Mouse (Mus musculus): ENCODE results near the gene Rnf41. TPM values are rescaled to one million over a fixed set of nuclear protein-coding genes. Genes with fewer than 3 reads are reported as not detected.

Rnf41 gene
- polyA plus RNA-seq, 1 experiment from 2014 or later, result 34.3 TPM

DNA sequence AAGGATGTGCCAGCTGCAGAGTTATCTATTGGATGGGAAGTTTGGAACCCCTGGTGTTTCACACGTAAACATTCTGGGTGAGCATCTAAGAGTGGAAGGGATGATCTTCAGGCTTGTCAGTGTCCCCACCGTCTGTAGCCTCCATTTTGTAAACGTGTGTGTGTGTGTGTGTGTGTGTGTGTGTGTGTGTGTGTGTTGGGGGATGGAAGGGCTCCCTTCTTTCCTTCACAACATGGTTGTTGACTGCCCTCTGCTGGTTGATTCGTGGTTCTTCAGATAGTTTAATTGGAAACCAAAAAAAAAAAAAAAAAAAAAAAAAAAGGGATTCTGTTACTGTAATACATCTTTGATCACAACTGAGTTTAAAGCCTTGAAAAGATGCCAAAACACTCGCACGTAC, 43.8 kb downstream of the Rnf41 start:
- peak; percentile 65 for DNase-seq (ENCODE audit: low spot score)
- Histone ChIP-seq H3K27ac (replicated peaks; ENCODE audit: low read depth, low read length) (no peak overlapping the region), H3K4me3 (ENCODE audit: low read depth, low read length) (no peak overlapping the region), H3K4me2 (ENCODE audit: low read depth, severe bottlenecking) (no peak overlapping the region), H3K9ac (ENCODE audit: low read length) (no peak overlapping the region), H3K27me3 (ENCODE audit: control insufficient read depth, insufficient read depth, low read length) (no peaks in the 10 kb centered on the region), H3K36me3 (ENCODE audit: control insufficient read depth, insufficient read depth, low read length) (no peaks in the 10 kb centered on the region), H3K4me1 (ENCODE audit: control insufficient read depth, insufficient read depth, low read length) (0 out of 2 replicates have a peak, but pooled peaks cover 5% of the 10 kb centered on the region), H3K9me3 (ENCODE audit: control insufficient read depth, low read length) (no peaks in the 10 kb centered on the region)
- WGBS, result 2% methylated on average over 6 of the region's 6 CpGs
- no peak for ATAC-seq (ENCODE audit: insufficient number of reproducible peaks, low FRiP score, low TSS enrichment, low read depth)

DNA sequence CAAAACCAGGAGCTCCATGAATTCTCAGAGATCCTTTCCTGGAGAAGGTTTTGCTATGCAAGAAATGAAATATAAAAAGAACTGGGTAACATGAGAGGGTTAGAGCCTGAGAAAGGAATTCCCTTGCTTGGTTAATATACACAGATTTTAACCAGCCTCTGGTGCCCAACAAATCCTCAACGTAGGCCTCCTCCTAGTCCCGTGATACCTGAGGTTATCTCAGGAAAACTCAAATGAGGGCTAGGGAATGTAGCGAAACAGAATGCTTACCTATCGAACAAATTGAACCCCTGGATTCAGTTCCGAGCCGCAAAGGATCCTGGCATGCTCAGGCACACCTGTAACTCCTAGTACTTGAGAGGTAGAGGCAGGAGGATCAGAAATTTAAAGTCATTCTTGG, 46.2 kb downstream of the Rnf41 start:
- no peaks in the 10 kb centered on the region for H3K27me3 ChIP-seq (ENCODE audit: control insufficient read depth, insufficient read depth, low read length)

DNA sequence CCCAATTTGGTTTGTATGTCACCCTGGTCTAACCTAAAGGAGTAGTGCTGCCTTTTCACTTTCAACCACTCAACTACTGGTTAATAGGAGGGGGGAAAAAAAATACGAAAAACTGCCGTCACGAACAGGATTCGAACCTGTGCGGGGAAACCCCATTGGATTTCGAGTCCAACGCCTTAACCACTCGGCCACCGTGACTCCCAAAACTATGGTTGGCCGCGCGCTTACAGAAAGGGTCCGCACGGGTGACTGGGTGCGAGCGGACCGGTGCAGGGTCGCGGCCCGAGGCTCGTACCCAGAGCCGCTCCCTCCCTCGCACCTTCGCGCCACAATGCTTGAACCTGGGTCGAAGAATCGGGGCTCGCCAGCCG, 46.9 kb downstream of the Rnf41 start:
- Histone ChIP-seq H3K27ac (replicated peaks; ENCODE audit: low read depth, low read length) (peak overlapping the region; percentile 94), H3K9ac (ENCODE audit: low read length) (peak overlapping the region; percentile 98), H3K36me3 (ENCODE audit: control insufficient read depth, insufficient read depth, low read length) (peaks cover 5% of the 10 kb centered on the region; the same call in 1 of the 2 replicates), H3K4me3 (ENCODE audit: low read depth, low read length) (peak overlapping the region; percentile 90), H3K4me1 (ENCODE audit: control insufficient read depth, insufficient read depth, low read length) (peaks cover 15% of the 10 kb centered on the region), H3K9me3 (ENCODE audit: control insufficient read depth, low read length) (no peaks in the 10 kb centered on the region), H3K4me2 (ENCODE audit: low read depth, severe bottlenecking) (peak overlapping the region; percentile 81), H3K27me3 (ENCODE audit: control insufficient read depth, insufficient read depth, low read length) (no peaks in the 10 kb centered on the region)
- peak; percentile 99 for DNase-seq (ENCODE audit: low spot score)
- WGBS, result under 1% methylated on average over 29 of the region's 29 CpGs
- ATAC-seq (ENCODE audit: insufficient number of reproducible peaks, low FRiP score, low TSS enrichment, low read depth), result peak; percentile 75; the same call in 1 of the 2 replicates

More for the DNA sequence above, 46.2 kb downstream of the Rnf41 start:
- H3K9me3 ChIP-seq (ENCODE audit: control insufficient read depth, low read length), result no peaks in the 10 kb centered on the region
- H3K9ac ChIP-seq (ENCODE audit: low read length), result no peak overlapping the region
- H3K27ac ChIP-seq (replicated peaks; ENCODE audit: low read depth, low read length), result no peak overlapping the region
- DNase-seq (ENCODE audit: low spot score), result no peak
- H3K36me3 ChIP-seq (ENCODE audit: control insufficient read depth, insufficient read depth, low read length), result peaks cover 3% of the 10 kb centered on the region; the same call in 1 of the 2 replicates
- ATAC-seq (ENCODE audit: insufficient number of reproducible peaks, low FRiP score, low TSS enrichment, low read depth), result no peak
- H3K4me2 ChIP-seq (ENCODE audit: low read depth, severe bottlenecking), result no peak overlapping the region
- no peak overlapping the region for H3K4me3 ChIP-seq (ENCODE audit: low read depth, low read length)
- peaks cover 15% of the 10 kb centered on the region for H3K4me1 ChIP-seq (ENCODE audit: control insufficient read depth, insufficient read depth, low read length)
- WGBS, result 83% methylated on average over 6 of the region's 6 CpGs

DNA sequence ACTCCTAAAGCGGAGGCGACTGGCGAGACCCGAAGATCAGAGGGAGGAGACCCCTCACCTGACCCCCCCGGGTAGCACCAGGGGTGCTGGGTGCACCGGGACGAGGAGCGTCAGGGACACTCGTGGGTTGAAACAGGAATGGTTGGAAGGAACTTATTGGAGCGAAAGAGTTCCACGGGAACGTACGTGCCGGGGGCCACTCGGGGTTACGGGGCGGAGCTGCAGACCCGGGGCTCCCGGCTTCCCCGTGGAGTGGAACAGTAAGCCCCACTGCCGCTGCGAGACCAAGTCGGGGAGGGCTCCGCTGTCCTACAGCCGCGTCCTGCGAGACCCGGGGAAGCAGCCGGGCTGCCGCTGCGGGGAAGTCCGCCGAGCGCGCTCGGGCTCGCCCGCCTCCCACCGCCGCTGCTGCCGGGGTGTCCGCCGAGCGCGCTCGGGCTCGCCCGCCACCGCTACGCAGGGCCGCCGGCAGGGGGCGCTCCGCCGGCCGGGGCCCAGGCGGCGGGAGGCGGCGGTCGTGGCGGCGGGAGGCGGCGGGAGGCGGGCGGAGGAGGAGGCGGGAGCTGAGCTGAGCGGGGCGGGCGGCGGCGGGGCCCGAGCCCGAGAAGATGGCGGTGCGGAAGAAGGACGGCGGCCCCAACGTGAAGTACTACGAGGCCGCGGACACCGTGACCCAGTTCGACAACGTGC, 47.4 kb downstream of the Rnf41 start, which contains the start of gene Smarcc2:
Smarcc2 (plus strand) TSS at position 530 of the 690 bp plus-strand sequence.
- H3K9me3 ChIP-seq (ENCODE audit: control insufficient read depth, low read length), result no peaks in the 10 kb centered on the region
- H3K27ac ChIP-seq (replicated peaks; ENCODE audit: low read depth, low read length), result peak within 1 kb of the TSS; percentile 94
- H3K4me3 ChIP-seq (ENCODE audit: low read depth, low read length), result peak within 1 kb of the TSS; percentile 90
- DNase-seq (ENCODE audit: low spot score) (peak; percentile 84), ATAC-seq (ENCODE audit: insufficient number of reproducible peaks, low FRiP score, low TSS enrichment, low read depth) (peak; percentile 60)
- H3K36me3 ChIP-seq (ENCODE audit: control insufficient read depth, insufficient read depth, low read length), result peaks cover 8% of the 10 kb centered on the region; the same call in 1 of the 2 replicates
- H3K4me2 ChIP-seq (ENCODE audit: low read depth, severe bottlenecking), result peak within 1 kb of the TSS; percentile 81
- 0% methylated on average over 78 of the region's 86 CpGs for WGBS
- H3K9ac ChIP-seq (ENCODE audit: low read length), result peak within 1 kb of the TSS; percentile 98
- H3K4me1 ChIP-seq (ENCODE audit: control insufficient read depth, insufficient read depth, low read length), result peaks cover 15% of the 10 kb centered on the region
- no peaks in the 10 kb centered on the region for H3K27me3 ChIP-seq (ENCODE audit: control insufficient read depth, insufficient read depth, low read length)

DNA sequence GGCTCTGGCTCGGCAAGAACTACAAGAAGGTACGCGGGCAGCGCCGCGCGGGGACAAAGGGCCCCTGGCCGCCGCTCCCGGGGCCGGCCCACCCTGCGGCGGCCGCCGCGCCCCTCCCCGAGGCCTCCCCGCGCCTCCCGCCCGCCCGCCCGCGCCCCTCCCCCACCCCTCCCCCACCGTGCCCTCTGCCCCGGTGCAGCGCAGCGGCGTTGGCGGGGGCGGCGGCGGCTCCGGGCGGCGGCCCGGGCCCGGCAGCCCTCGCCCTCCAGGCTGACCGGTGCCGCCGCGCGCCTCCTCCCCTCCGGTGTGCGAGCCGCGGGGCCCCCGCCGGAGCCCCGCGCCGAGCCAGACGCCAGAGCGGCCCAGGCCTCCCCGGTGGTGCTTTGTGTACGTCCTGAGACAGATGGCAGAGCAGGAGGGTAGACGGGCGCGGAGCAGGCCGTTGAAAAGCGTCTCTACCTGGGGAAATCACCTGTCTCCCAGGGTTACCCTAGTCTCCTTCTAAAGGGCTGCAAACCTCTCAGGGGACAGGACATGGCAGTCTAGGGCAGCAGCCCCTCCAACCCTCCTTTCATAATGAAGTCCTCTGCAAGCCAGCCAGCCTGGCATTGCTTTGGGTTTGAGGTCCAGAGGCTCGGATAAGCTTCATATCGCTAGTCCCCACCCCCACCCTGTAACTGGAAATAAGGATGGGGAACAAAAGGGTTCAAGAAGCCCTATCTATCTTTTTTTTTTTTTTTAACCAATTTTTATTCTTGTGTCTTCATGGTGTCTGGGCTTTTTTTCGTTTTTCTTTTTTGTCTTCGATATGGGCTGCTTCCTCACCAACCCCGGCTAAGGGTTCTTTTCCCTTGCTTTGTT, 48.2 kb downstream of the Rnf41 start:
- WGBS, result 2% methylated on average over 30 of the region's 67 CpGs
- Histone ChIP-seq H3K4me1 (ENCODE audit: control insufficient read depth, insufficient read depth, low read length) (peaks cover 15% of the 10 kb centered on the region), H3K9me3 (ENCODE audit: control insufficient read depth, low read length) (no peaks in the 10 kb centered on the region), H3K27me3 (ENCODE audit: control insufficient read depth, insufficient read depth, low read length) (no peaks in the 10 kb centered on the region), H3K36me3 (ENCODE audit: control insufficient read depth, insufficient read depth, low read length) (peaks cover 12% of the 10 kb centered on the region), H3K9ac (ENCODE audit: low read length) (peak overlapping the region; percentile 98), H3K4me2 (ENCODE audit: low read depth, severe bottlenecking) (peak overlapping the region; percentile 81), H3K27ac (replicated peaks; ENCODE audit: low read depth, low read length) (peak overlapping the region; percentile 94), H3K4me3 (ENCODE audit: low read depth, low read length) (peak overlapping the region; percentile 90)
- ATAC-seq (ENCODE audit: insufficient number of reproducible peaks, low FRiP score, low TSS enrichment, low read depth) (peak; percentile 46), DNase-seq (ENCODE audit: low spot score) (peak; percentile 71)

DNA sequence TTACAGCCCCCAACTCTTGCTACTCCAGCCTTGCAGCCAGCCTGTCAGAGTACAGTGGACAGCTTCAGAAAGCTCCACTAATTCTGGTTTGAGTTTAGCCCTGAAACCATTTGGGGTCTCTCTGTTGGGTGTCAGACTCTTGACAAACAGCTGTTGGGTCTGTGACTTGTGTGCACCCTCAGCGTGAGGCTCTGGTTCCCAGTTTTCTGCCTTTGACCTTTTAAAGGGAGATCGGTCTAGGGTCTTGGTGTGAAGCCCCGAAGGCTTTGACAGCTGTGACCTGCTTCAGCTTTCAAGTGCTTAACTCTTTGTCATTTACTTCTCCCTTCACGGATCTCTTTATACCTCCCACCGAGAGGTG, 48.8 kb downstream of the Rnf41 start:
- Histone ChIP-seq H3K4me1 (ENCODE audit: control insufficient read depth, insufficient read depth, low read length) (peaks cover 12% of the 10 kb centered on the region), H3K27me3 (ENCODE audit: control insufficient read depth, insufficient read depth, low read length) (no peaks in the 10 kb centered on the region), H3K9me3 (ENCODE audit: control insufficient read depth, low read length) (no peaks in the 10 kb centered on the region), H3K4me3 (ENCODE audit: low read depth, low read length) (peak overlapping the region; percentile 90), H3K36me3 (ENCODE audit: control insufficient read depth, insufficient read depth, low read length) (peaks cover 15% of the 10 kb centered on the region), H3K27ac (replicated peaks; ENCODE audit: low read depth, low read length) (no peak overlapping the region), H3K4me2 (ENCODE audit: low read depth, severe bottlenecking) (peak overlapping the region; percentile 81), H3K9ac (ENCODE audit: low read length) (peak overlapping the region; percentile 98)
- DNase-seq (ENCODE audit: low spot score) (peak; percentile 29), ATAC-seq (ENCODE audit: insufficient number of reproducible peaks, low FRiP score, low TSS enrichment, low read depth) (no peak)
- 3% methylated on average over 5 of the region's 5 CpGs for WGBS

DNA sequence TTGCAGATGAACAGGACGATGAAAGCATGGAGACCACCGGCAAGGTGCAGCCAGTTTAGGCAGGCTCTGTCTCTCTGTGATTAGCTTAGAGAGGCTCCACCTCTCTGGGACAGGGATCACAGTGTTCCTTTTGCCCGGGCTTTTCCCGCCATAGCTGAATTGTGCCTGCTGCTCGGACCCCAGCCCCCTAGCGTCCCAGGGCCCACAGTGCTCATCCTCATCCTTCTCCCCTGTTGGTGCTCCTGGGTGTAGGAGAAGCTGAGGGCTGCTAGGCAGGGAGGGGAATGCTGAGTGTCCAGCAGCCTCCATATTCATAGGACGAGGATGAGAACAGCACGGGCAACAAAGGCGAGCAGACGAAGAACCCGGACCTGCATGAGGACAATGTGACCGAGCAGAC, 62.9 kb downstream of the Rnf41 start:
- WGBS, result 93% methylated on average over 12 of the region's 12 CpGs
- Histone ChIP-seq H3K4me2 (ENCODE audit: low read depth, severe bottlenecking) (no peak overlapping the region), H3K4me1 (ENCODE audit: control insufficient read depth, insufficient read depth, low read length) (no peaks in the 10 kb centered on the region), H3K9ac (ENCODE audit: low read length) (no peak overlapping the region), H3K27me3 (ENCODE audit: control insufficient read depth, insufficient read depth, low read length) (no peaks in the 10 kb centered on the region), H3K36me3 (ENCODE audit: control insufficient read depth, insufficient read depth, low read length) (peaks cover 44% of the 10 kb centered on the region), H3K27ac (replicated peaks; ENCODE audit: low read depth, low read length) (no peak overlapping the region), H3K4me3 (ENCODE audit: low read depth, low read length) (no peak overlapping the region), H3K9me3 (ENCODE audit: control insufficient read depth, low read length) (no peaks in the 10 kb centered on the region)
- DNase-seq (ENCODE audit: low spot score) (no peak), ATAC-seq (ENCODE audit: insufficient number of reproducible peaks, low FRiP score, low TSS enrichment, low read depth) (no peak)

DNA sequence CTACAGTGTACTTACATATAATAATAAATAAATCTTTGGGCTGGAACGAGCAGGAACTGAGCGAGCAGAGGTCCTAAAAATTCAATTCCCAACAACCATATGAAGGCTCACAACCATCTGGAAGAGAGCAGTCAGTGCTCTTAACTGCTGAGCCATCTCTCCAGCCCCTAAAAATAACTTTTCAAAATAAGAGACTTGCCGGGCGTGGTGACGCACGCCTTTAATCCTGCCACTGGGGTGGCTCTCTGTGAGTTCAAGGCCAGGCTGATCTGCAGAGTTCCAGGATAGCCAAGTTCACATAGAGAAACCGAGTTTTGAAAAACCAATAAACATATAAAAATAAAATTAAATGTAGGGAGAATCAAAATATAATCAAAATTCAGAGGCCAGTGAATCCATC, 74.9 kb downstream of the Rnf41 start:
- 93% methylated on average over 7 of the region's 7 CpGs for WGBS

More for the DNA sequence above, 74.9 kb downstream of the Rnf41 start:
- Histone ChIP-seq H3K4me1 (ENCODE audit: control insufficient read depth, insufficient read depth, low read length) (no peaks in the 10 kb centered on the region), H3K9me3 (ENCODE audit: control insufficient read depth, low read length) (no peaks in the 10 kb centered on the region), H3K27ac (replicated peaks; ENCODE audit: low read depth, low read length) (no peak overlapping the region), H3K36me3 (ENCODE audit: control insufficient read depth, insufficient read depth, low read length) (peaks cover 58% of the 10 kb centered on the region), H3K4me2 (ENCODE audit: low read depth, severe bottlenecking) (no peak overlapping the region), H3K9ac (ENCODE audit: low read length) (no peak overlapping the region), H3K27me3 (ENCODE audit: control insufficient read depth, insufficient read depth, low read length) (no peaks in the 10 kb centered on the region), H3K4me3 (ENCODE audit: low read depth, low read length) (no peak overlapping the region)
- DNase-seq (ENCODE audit: low spot score) (no peak), ATAC-seq (ENCODE audit: insufficient number of reproducible peaks, low FRiP score, low TSS enrichment, low read depth) (no peak)
